Mouse (Mus musculus) liver, embryonic 14.5 days (tissue): ENCODE data around the gene Rnf144b. TPM values are rescaled to one million over a fixed set of nuclear protein-coding genes. Genes with fewer than 3 reads are reported as not detected.

Experiments used
- ATAC-seq: fragments of 200-750 bp; cut with Nextera tagmentation; 2 replicates; pipeline ENCODE4 v1.8.0; 2017; ENCODE audit warnings: moderate number of reproducible peaks, mild to moderate bottlenecking, moderate library complexity; ENCODE audit not compliant: insufficient read depth
- DNase-seq, 3 experiments: peaks; one replicate each; pipeline ENCODE4 v3.0.0-alpha.2; 2012 to 2013; ENCODE audit warnings: low read depth in 3 of 3, low spot score in 3 of 3
- H3K27ac ChIP-seq: fragments of 300-500 bp; sonication (generic); 2 replicates; pipeline ENCODE4 v1.5.1; 2014; ENCODE audit warnings: moderate library complexity, mild to moderate bottlenecking, control low read depth, inconsistent platforms
- H3K27me3 ChIP-seq: fragments of 300-500 bp; sonication (generic); 2 replicates; pipeline ENCODE4 v1.6.1; 2014; ENCODE audit warnings: mild to moderate bottlenecking, low read length, moderate library complexity; ENCODE audit not compliant: control insufficient read depth, insufficient read depth
- H3K36me3 ChIP-seq: fragments of 300-500 bp; sonication (generic); replicated peaks from 2 replicates; pipeline ENCODE4 v1.6.1; 2014; ENCODE audit warnings: low read depth; ENCODE audit not compliant: control insufficient read depth, insufficient read depth
- H3K4me1 ChIP-seq, 2 experiments: fragments of 200-500 bp in 1 of 2; fragments of 300-500 bp in 1 of 2; sonication (generic) in 1 of 2; replicated peaks; 2 replicates each; pipeline ENCODE4 v1.6.1; 2012 to 2014; ENCODE audit warnings: antibody characterized with exemption in 1 of 2, inconsistent platforms in 1 of 2, low read length in 1 of 2; ENCODE audit not compliant: control insufficient read depth in 2 of 2, insufficient read depth in 2 of 2
- H3K4me2 ChIP-seq: fragments of 300-500 bp; sonication (generic); 2 replicates; pipeline ENCODE4 v1.6.1; 2014; ENCODE audit warnings: low read depth, mild to moderate bottlenecking, control low read depth, moderate library complexity
- H3K4me3 ChIP-seq, 2 experiments: fragments of 200-500 bp in 1 of 2; fragments of 300-500 bp in 1 of 2; sonication (generic) in 1 of 2; 2 replicates each; pipeline ENCODE4 v1.5.1; 2012 to 2014; ENCODE audit warnings: low read depth in 2 of 2, low read length in 2 of 2, mild to moderate bottlenecking in 2 of 2, control low read depth in 1 of 2, inconsistent platforms in 1 of 2, moderate library complexity in 1 of 2; ENCODE audit not compliant: insufficient read depth in 1 of 2
- H3K9ac ChIP-seq: fragments of 300-500 bp; sonication (generic); replicated peaks from 2 replicates; pipeline ENCODE4 v1.6.1; 2014; ENCODE audit warnings: mild to moderate bottlenecking, control low read depth, moderate library complexity
- H3K9me3 ChIP-seq: fragments of 300-500 bp; sonication (generic); 2 replicates; pipeline ENCODE4 v1.6.1; 2016; ENCODE audit warnings: low read length, mixed read lengths; ENCODE audit not compliant: control insufficient read depth
- CTCF ChIP-seq: IDR thresholded peaks from 2 replicates; pipeline ENCODE4 v1.5.1; 2016; ENCODE audit warnings: antibody characterized with exemption, low read depth, control low read depth
- EP300 ChIP-seq: IDR thresholded peaks from 2 replicates; pipeline ENCODE4 v1.6.1; 2016; ENCODE audit warnings: antibody characterized with exemption, low read depth
- WGBS: fragments of 180-500 bp; shearing (Covaris S2); extraction: QIAGEN DNeasy Blood & Tissue Kit; methylation state at CpG from one replicate; pipeline ENCODE4 v1.1.7; 2014; ENCODE audit not compliant: insufficient replicate concordance; 5-methylcytosine and 5-hydroxymethylcytosine counted together
- polyA plus RNA-seq, 2 experiments: library from polyadenylated mRNA; depleted of rRNA in 1 of 2; stranded (reverse) in 1 of 2; unstranded in 1 of 2; fragments of >200 nt; fragmentation: Nextera tagmentation in 1 of 2; extraction: Ambion mirVana in 1 of 2; gene quantifications; 2 replicates each; pipeline versions ENCODE4 v1.2.1 to v1.2.3; 2012 to 2014

Gene Rnf144b
- polyA plus RNA-seq, 2 experiments, result 1.6 to 2.2 TPM

GRCm38 (mm10) chr13:47133058-47133457, 10.6 kb downstream of the Rnf144b start:
- WGBS, result 71% methylated on average over 8 of the region's 8 CpGs
- no peak overlapping the region for H3K27ac ChIP-seq
- no peak overlapping the region for H3K9ac ChIP-seq
- no peak overlapping the region for H3K4me2 ChIP-seq
- H3K36me3 ChIP-seq, result no peaks in the 10 kb centered on the region
- H3K9me3 ChIP-seq, result no peaks in the 10 kb centered on the region
- H3K4me3 ChIP-seq, result no peak overlapping the region
- no peak for DNase-seq
- no peak for ATAC-seq
- no peaks in the 10 kb centered on the region for H3K4me1 ChIP-seq
- no peaks in the 10 kb centered on the region for H3K27me3 ChIP-seq
- TF ChIP-seq CTCF, result no peak
- TF ChIP-seq EP300, result no peak

DNA sequence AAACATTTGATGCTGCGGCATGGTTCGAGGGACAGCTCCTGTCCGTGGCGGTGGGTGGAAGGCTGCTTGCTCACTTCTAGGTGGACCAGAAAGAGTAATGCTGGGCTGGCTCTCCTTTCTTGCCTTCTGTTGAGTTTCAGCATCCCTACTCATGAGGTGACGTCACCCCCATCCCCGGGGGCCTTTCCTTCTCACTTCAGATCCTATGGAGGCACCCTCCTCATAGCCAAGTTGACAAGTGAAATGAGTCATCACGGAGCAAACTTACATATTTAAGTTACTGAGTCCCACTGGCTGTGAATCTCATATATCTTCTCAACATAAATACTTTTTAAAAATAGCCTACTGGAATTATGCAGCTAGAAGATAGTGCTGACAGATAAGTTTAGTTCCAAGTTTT, 12.4 kb downstream of the Rnf144b start:
- Histone ChIP-seq H3K4me3 (no peak overlapping the region), H3K9ac (no peak overlapping the region), H3K36me3 (no peaks in the 10 kb centered on the region), H3K9me3 (no peaks in the 10 kb centered on the region), H3K4me1 (no peaks in the 10 kb centered on the region), H3K4me2 (no peak overlapping the region), H3K27ac (no peak overlapping the region), H3K27me3 (no peaks in the 10 kb centered on the region)
- 78% methylated on average over 7 of the region's 7 CpGs for WGBS
- TF ChIP-seq EP300 (no peak), CTCF (no peak)
- no peak for ATAC-seq
- DNase-seq, result no peak

DNA sequence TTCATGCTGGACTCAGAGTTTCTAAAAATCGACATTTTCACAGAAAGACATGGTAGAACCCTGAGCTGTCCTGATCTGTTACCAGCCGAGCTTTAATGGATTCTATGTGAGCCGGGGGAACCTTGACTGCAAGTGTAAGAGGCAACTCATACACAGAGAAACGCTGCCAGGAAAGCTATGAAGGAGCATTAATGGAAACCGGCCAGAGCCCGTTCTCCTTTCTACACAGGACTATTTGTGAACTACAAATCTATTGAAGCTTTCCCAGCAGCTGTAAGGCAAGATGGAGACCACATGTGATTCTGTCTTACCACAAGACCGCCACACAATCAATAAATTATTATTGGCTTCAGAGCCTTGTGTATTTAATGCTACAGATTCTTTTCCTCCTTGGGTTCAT, 13.3 kb downstream of the Rnf144b start:
- Histone ChIP-seq H3K9me3 (no peaks in the 10 kb centered on the region), H3K27me3 (no peaks in the 10 kb centered on the region), H3K4me1 (no peaks in the 10 kb centered on the region), H3K9ac (no peak overlapping the region), H3K36me3 (no peaks in the 10 kb centered on the region), H3K4me2 (no peak overlapping the region), H3K27ac (no peak overlapping the region), H3K4me3 (no peak overlapping the region)
- no peak for ATAC-seq
- no peak for TF ChIP-seq EP300
- no peak for TF ChIP-seq CTCF
- WGBS, result 72% methylated on average over 7 of the region's 7 CpGs
- DNase-seq, result no peak

DNA sequence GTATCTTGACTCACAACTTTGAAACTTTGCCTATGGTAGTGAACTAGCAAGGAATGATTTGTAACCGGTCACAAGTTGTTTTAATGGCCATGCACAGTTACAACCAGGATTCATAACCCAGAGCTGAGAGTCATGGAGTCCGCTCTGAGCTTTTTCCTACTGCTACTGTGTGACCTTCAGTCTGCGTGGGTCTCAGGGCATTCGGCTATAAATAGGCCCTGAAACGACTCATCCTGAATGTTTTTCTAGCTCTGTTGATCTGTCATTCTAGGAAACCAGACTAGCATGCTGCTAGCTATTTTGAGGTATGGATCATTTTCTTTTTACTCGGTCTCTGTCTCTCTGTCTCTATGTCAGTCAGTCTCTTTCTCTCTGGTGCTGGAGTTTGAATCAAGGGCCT, 20.3 kb downstream of the Rnf144b start:
- no peak for ATAC-seq
- Histone ChIP-seq H3K9ac (no peak overlapping the region), H3K4me1 (no peaks in the 10 kb centered on the region), H3K27ac (no peak overlapping the region), H3K27me3 (no peaks in the 10 kb centered on the region), H3K4me2 (no peak overlapping the region), H3K4me3 (no peak overlapping the region), H3K9me3 (no peaks in the 10 kb centered on the region), H3K36me3 (no peaks in the 10 kb centered on the region)
- no peak for DNase-seq
- 57% methylated on average over 6 of the region's 6 CpGs for WGBS
- no peak for TF ChIP-seq EP300
- TF ChIP-seq CTCF, result no peak

DNA sequence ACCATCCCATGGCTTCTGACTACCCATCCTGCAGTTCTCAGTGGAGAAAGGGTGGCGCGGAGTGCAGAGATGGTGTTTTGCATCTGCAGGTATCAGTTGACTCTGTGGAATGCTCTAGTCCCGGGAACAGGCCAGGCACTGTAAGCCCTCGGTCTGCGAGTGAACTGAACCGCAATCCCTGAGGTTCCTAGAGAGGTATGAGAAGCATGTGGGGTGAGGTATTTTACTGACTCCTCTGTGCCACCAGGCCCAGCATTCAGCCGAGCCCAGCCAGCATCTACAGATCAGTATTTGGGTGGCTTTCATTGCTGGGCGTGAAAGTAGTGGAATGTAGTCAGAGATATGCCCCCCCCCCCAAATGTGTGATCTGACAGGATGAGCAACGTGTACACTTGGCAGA, 23.5 kb downstream of the Rnf144b start:
- TF ChIP-seq EP300, result no peak
- no peak for TF ChIP-seq CTCF
- 65% methylated on average over 9 of the region's 9 CpGs for WGBS
- Histone ChIP-seq H3K27me3 (no peaks in the 10 kb centered on the region), H3K9ac (no peak overlapping the region), H3K36me3 (no peaks in the 10 kb centered on the region), H3K4me3 (no peak overlapping the region), H3K27ac (no peak overlapping the region), H3K9me3 (no peaks in the 10 kb centered on the region), H3K4me1 (peaks cover 0 to 4% of the 10 kb centered on the region in 2 experiments; a peak in 2 of 4 replicates), H3K4me2 (no peak overlapping the region)
- DNase-seq (no peak), ATAC-seq (no peak)

DNA sequence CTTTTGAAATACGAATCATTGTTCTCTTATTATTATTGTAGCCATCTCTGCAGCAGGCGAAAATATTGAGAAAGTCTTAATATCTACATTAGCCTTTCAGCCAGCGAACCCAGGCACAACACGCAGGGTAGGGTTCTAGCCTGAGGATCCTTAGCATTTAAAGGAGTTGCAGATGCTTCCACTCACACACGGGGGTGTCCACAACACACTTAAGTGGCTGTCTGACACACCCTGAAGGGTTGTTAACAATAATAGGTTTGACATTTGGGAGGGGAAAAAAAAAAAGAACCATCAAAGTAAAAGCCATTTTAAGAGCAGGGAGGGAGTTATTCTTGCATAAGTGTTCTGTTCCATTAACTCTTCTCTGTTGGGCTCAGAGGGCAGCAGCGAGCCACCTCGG, 23.9 kb downstream of the Rnf144b start:
- DNase-seq (no peak), ATAC-seq (no peak)
- no peak for TF ChIP-seq EP300
- TF ChIP-seq CTCF, result no peak
- Histone ChIP-seq H3K4me1 (peaks cover 0 to 4% of the 10 kb centered on the region in 2 experiments; a peak in 2 of 4 replicates), H3K9ac (no peak overlapping the region), H3K27me3 (no peaks in the 10 kb centered on the region), H3K4me3 (no peak overlapping the region), H3K36me3 (no peaks in the 10 kb centered on the region), H3K27ac (no peak overlapping the region), H3K9me3 (no peaks in the 10 kb centered on the region), H3K4me2 (no peak overlapping the region)
- WGBS, result 71% methylated on average over 7 of the region's 7 CpGs
